Mouse (Mus musculus) kidney, postnatal 4 days (tissue): ENCODE results near the gene Tango6.

Source experiments
- DNase-seq, 2 experiments: peaks; one replicate each; pipeline ENCODE4 v3.0.0; 2021; ENCODE audit warnings: mixed read lengths in 2 of 2

Gene Tango6

GRCm38 (mm10) chr8:106682971-106683668 lies at the start of gene Tango6:
TSS of gene Tango6 (plus strand) at chr8:106683068.
- DNase-seq, result peak; percentile 96 to 97

DNA sequence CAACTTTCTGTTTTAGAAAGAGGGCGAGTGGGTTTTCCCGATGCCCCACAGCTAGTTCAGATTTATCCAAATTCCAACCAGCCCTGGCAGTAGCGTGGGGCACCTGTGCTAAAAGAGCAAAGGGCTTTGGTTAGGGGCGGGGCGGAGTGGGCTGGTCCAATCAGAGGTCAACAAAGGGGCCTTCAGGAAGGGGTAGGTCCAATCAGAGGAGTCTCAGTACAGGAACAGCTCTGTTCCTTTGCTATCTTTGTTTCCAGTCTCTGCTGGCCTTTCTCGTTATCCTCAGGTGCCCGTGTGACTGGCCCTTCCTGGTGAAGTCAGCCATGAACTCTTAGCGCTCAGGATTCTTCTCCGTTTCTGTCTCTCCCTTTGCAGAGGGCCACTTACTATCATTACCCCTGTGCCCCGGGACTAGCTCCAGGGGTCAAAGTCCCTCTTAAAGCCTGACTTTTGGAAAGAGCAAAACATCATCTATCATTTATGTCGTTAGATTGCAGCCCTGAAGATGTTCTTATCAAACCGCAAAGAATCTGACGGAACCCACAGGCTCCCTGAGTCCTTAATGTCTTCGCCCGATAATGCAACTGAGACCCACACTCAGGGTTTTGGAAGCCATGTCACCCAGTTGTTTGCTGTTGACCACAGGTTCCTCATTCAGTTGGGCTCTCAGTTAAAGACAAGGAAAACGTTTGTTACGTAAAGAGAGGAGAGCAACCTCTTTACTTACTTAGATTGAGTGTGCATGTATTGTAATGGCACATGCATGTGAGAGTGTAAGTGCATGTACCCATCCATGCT lies 49.3 kb upstream of the Tango6 start:
- peak; percentile 54 to 62 for DNase-seq

GRCm38 (mm10) chr8:106635284-106635683 lies 47.6 kb upstream of the Tango6 start:
- DNase-seq, result no peak

DNA sequence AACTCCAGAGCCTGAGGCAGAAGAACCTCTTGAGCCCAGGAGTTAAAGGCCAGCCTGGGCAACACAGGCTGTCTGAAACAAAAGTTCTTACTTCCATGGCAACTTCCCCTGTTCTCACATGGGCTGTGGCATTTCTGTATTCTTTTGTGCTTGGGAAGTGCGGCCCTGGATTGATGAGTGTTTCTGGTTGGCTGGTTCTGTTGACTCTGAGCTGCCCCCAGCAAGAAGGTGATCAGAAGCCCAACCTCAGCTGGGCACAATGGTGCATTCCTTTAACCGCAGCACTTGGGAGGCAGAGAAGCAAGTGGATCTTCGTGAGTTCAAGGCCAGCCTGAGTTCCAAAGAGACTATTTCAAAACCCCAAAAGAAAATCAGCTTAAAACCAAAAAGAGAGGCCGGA lies 45.4 kb upstream of the Tango6 start:
- peak in 1 of 2 experiments; percentile 22 for DNase-seq

DNA sequence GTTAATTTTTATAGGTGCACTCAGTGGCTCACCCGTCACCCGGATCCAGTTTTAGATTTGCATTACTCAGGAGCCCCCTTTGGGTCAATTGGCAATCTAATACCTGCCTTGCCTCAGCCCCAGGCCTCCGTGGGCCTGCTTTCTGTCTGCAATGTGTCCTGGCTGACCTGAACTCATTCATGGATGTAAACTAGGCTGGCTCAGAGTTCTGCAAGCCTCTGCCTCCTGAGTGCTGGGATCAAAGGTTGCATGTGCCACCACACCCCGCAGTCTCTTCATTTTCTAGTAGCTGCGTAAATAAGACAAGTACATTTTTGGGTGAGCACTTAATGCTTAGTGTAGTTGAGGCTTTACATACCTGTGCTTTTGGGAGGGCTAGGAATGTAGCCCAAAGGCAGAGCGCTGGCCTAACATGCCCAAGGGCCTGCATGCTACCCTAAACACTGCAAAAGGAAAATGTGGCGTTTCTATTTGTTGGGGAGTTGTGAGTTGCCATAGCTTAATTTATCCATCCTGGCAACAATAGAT lies 44.0 kb upstream of the Tango6 start:
- no peak for DNase-seq

DNA sequence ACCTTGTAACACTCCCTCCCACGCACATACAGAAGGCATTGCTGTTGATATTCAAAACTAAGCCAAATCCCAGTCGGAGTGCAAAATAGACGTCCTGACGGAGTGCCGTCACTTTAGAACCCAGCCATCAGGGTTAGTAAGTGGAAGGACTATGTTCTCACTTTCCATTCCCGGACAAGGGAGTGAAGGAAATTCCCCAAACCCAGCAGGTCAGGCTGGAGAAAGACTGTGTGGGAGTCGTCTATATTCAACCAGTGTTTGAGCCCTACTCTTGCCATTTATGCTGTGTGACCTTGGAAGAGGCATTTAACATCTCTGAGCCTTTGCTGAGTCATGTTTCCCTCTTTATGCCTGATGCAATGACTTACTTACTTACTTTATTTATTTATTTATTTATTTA lies 42.7 kb upstream of the Tango6 start:
- no peak for DNase-seq

DNA sequence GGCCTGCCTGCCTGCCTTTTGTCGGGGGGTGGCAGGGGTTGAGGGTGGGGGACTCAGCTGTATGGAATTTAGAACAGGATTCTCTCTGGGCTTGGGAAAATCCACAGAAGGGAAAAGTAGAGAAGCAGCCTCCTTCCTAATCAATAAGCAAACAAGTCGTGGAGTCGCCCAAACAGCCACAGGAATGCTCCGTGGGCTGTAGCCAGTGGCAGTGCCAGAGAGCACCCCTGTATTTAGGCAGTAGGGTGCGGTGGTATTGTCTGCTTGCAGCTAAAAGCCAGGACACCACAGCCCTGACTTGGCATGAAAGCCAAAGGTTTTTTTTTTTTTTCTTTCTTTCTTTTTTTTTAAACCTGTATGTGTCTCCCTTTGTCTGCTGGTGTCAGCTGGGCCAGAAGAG lies 41.9 kb upstream of the Tango6 start:
- DNase-seq, result no peak

GRCm38 (mm10) chr8:106642172-106642571 lies 40.7 kb upstream of the Tango6 start:
- no peak for DNase-seq

DNA sequence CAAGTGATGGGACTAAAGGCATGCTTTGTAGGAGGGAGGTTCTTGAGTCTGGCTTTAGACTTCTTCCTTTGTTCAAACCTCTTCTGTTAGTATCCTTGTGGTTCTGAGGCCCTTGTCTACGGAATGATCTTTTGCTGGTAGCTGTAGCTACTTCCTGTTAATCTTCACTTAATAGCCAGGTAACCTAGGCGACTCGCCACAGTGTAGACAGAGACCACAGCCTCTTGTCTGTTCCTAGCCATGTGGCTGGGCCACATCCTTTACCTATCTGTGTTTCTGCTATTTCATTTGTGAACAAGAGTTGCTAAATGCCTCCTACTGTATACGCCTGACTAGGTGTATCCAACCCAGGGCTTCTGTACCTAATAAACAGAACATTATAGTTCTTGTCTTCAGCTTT lies 39.8 kb upstream of the Tango6 start:
- no peak for DNase-seq

- DNase-seq, result no peak
These were observed 37.9 kb upstream of the Tango6 start for GRCm38 (mm10) chr8:106644957-106645356.

- no peak for DNase-seq
These were observed 36.7 kb upstream of the Tango6 start for GRCm38 (mm10) chr8:106646153-106646552.

- DNase-seq, result no peak
These were observed 36.1 kb upstream of the Tango6 start for GRCm38 (mm10) chr8:106646731-106647130.

DNA sequence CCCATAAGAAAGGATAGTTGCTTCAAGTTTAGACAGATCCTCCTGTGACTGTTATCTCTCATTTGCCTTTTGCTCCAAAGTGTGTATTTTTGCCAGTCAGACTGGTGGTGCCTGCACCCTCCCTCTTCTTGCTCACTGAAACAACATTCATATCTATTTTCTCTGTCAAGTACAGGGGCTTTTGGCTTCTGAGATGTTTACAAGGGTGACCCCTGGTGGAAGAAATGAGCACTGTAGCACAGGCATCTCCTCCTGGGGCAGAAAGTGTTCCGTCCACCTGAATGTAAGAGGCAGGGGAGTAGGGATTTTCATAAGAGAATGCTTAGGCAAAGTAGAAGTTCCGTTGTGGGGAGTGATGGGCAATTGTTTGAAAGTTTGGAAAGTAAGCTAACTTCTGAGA lies 35.5 kb upstream of the Tango6 start:
- DNase-seq, result peak; percentile 86 to 88

- DNase-seq, result no peak
These were observed 34.4 kb upstream of the Tango6 start for GRCm38 (mm10) chr8:106648421-106648820.

GRCm38 (mm10) chr8:106651994-106652393 lies 30.9 kb upstream of the Tango6 start:
- DNase-seq, result no peak

- no peak for DNase-seq
These were observed 26.8 kb upstream of the Tango6 start for GRCm38 (mm10) chr8:106656046-106656445.

DNA sequence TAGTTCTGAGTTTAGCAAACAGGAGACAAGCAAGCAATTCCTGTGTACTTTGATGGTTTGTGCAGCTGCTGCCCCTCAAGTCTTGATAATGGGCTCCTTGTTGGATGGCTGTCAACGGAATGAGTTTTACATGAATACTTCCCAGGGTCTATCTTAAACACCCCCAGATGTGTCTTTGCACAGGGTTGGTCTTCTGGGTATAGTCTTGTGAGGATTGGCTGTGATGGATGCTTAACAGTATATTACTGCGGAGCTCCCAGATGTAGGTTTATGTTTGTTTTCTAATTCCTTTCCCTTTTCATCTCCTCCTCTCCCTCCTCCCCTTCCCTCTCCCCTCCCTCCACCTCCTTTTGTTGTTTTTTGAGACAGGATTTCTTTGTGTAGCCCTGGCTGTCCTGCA lies 10.1 kb upstream of the Tango6 start:
- DNase-seq, result no peak

- DNase-seq, result no peak
These were observed 8.6 kb upstream of the Tango6 start for GRCm38 (mm10) chr8:106674318-106674717.

GRCm38 (mm10) chr8:106674894-106675293 lies 8.0 kb upstream of the Tango6 start:
- DNase-seq, result no peak

DNA sequence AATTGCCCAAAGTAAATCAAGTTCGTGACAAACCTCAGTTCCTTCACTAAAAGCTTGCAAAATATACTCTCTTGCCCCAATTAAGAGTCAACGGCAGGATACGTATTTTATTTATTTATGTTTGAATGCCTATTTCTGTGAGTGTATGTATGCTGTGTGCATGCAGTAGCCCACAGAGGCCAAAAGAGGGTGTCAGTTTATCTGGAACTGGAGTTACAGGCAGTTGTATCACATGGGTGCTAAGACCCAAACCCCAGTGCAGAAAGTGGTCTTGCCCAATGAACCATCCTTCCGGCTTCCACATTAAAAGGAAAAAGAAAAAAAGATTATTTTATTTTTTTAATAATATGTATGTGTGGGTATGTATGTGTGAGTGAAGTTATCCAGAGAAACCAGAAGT lies 1.5 kb downstream of the Tango6 start:
- DNase-seq, result no peak

- peak in 1 of 2 experiments; percentile 16 for DNase-seq
These were observed 4.6 kb downstream of the Tango6 start for GRCm38 (mm10) chr8:106687479-106687878.

DNA sequence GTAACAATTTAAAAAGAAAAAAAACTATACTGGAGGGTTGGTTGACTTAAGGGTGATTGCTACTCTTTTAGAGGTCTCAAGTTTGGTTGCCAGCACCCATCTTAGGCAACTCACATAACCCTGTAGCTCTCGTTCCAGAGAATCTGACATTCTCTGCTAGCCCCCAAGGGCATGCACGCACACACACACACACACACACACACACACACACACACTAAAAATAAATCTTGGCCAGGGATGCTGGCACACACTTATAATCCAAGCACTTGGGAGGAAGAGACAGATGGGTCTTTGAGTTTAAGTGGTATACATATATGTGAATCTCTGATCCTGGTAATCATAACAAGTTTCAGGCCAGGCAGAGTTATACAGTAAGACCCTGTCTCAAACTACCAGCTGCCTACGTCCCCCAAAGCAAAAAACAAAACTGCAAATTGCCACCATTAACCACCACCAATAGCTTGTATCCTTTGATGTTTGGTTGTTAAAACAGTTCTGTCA lies 14.9 kb downstream of the Tango6 start:
- no peak for DNase-seq

DNA sequence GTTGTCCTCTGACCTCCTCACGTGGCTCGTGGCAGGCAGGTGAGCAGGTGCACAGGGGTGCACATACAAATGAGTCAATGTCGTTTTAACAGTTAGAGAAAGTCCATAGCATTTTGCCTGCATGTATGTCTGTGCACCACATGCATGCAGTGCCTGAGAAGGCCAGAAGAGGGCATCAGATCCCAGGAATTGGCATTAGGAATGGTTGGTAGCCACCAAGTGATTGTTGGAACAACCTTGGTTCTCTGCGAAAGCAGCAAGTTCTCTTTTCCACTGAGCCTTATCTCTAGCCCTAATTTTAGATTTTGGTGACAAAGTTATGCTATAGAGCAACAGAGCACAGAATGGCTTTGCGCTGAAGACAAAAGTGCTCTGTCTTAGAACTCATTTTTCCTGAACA lies 16.7 kb downstream of the Tango6 start:
- peak; percentile 88 to 89 for DNase-seq

DNA sequence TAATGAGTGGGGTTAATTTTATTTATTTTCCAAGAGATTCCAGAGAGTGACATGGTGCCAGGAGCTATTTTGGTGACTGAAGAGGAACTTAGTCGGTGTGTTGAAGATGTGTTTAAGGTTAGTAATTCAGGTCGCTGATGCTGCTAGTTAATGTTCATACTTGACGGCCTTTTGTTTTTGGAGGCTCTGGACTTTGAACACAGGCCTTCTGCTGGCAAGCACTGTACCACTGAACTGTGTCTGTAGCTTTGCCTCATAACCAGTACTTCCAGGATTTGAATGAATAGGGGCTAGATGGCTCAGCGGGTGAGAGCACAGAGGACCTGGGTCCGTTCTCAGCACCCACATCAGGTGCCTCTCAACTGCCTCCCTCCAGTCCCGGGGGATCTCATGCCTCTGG lies 17.3 kb downstream of the Tango6 start:
- DNase-seq, result no peak
